ENCODE assay signal across 8 mouse cellular contexts in genomic region chr11:68956697-68957096, GRCm38 (mm10). TPM values are rescaled to one million over a fixed set of nuclear protein-coding genes. Genes with fewer than 3 reads are reported as not detected.
DNase-seq lines count a peak whose midpoint lies in the region; ATAC-seq and TF ChIP-seq lines count a peak whose summit lies in the region.

No protein-coding gene starts in this region.

- H3K9me3 ChIP-seq in ES-E14 (ENCODE audit: control insufficient read depth, insufficient read depth, low read depth, low read length) = no peaks in the 10 kb centered on the region
- H3K9me3 ChIP-seq in embryonic facial prominence, embryonic 11.5 days (replicated peaks; ENCODE audit: control insufficient read depth, low read length) = no peaks in the 10 kb centered on the region
- H3K9me3 ChIP-seq in hindbrain, embryonic 11.5 days (ENCODE audit: control insufficient read depth, low read length) = no peaks in the 10 kb centered on the region
- no peaks in the 10 kb centered on the region for H3K9me3 ChIP-seq in liver, embryonic 12.5 days (replicated peaks)

- no peak for ATAC-seq in embryonic facial prominence, embryonic 11.5 days (replicated peaks; ENCODE audit: insufficient number of reproducible peaks, low FRiP score, low TSS enrichment, low read depth)
- no peak for ATAC-seq in hindbrain, embryonic 11.5 days (ENCODE audit: low FRiP score)
- no peak for ATAC-seq in liver, embryonic 12.5 days
- no peak for ATAC-seq in frontal cortex, adult (ENCODE audit: low TSS enrichment)

- H3K36me3 ChIP-seq in ES-E14 (ENCODE audit: control insufficient read depth, insufficient read depth, low read length, poor library complexity, severe bottlenecking) = no peaks in the 10 kb centered on the region; the same call in 1 of the 2 replicates
- no peaks in the 10 kb centered on the region for H3K36me3 ChIP-seq in embryonic facial prominence, embryonic 11.5 days (replicated peaks; ENCODE audit: control insufficient read depth, insufficient read depth, low read depth, low read length)
- no peaks in the 10 kb centered on the region for H3K36me3 ChIP-seq in hindbrain, embryonic 11.5 days (ENCODE audit: control insufficient read depth, insufficient read depth, low read length)
- no peaks in the 10 kb centered on the region for H3K36me3 ChIP-seq in liver, embryonic 12.5 days

- H3K4me2 ChIP-seq in embryonic facial prominence, embryonic 11.5 days (ENCODE audit: low read depth, low read length) = peak overlapping the region; percentile 10; the same call in 1 of the 2 replicates
- H3K4me2 ChIP-seq in hindbrain, embryonic 11.5 days (replicated peaks; ENCODE audit: low read depth, low read length) = no peak overlapping the region
- H3K4me2 ChIP-seq in liver, embryonic 12.5 days = no peak overlapping the region

- H3K4me3 ChIP-seq in ES-E14 (ENCODE audit: insufficient read depth in 1 of 2, low read depth in 1 of 2, low read length in 2 of 2, poor library complexity in 1 of 2, severe bottlenecking in 1 of 2) = peak overlapping the region; percentile 37 to 61
- no peak overlapping the region for H3K4me3 ChIP-seq in embryonic facial prominence, embryonic 11.5 days (ENCODE audit: low read depth, low read length)
- H3K4me3 ChIP-seq in hindbrain, embryonic 11.5 days (ENCODE audit: low read depth, low read length) = 0 out of 2 replicates have a peak overlapping the region, but pooled peaks have one; percentile 10
- 0 out of 2 replicates have a peak overlapping the region, but pooled peaks have one; percentile 14 for H3K4me3 ChIP-seq in liver, embryonic 12.5 days

- no peak for DNase-seq in ES-E14 (ENCODE audit: low read depth, low spot score)
- DNase-seq in embryonic facial prominence, embryonic 11.5 days (ENCODE audit: low spot score) = peak; percentile 24
- DNase-seq in hindbrain, embryonic 11.5 days (ENCODE audit: low spot score) = no peak
- DNase-seq in frontal cortex, postnatal 14 days (ENCODE audit: low spot score in 2 of 2) = no peak
- no peak for DNase-seq in right cerebral cortex, adult 2 months (ENCODE audit: low spot score in 2 of 2)
- no peak for DNase-seq in urinary bladder, postnatal 14 days (ENCODE audit: low spot score)

- in situ Hi-C loops in ES-E14 (cut with MboI; ENCODE audit: low sequenced_read_pairs in 2 of 2, unreplicated experiment in 2 of 2) = no loop called here

- H3K27me3 ChIP-seq in embryonic facial prominence, embryonic 11.5 days (ENCODE audit: control insufficient read depth, insufficient read depth, low read length) = peaks cover 20% of the 10 kb centered on the region
- H3K27me3 ChIP-seq in hindbrain, embryonic 11.5 days (ENCODE audit: control insufficient read depth, insufficient read depth, low read length) = peaks cover 25% of the 10 kb centered on the region
- peaks cover 71% of the 10 kb centered on the region for H3K27me3 ChIP-seq in liver, embryonic 12.5 days (replicated peaks)

- H3K9ac ChIP-seq in ES-E14 (ENCODE audit: insufficient read depth, low read depth, low read length, poor library complexity, severe bottlenecking) = peak overlapping the region; percentile 41
- H3K9ac ChIP-seq in embryonic facial prominence, embryonic 11.5 days (replicated peaks; ENCODE audit: low read length) = no peak overlapping the region
- no peak overlapping the region for H3K9ac ChIP-seq in hindbrain, embryonic 11.5 days (ENCODE audit: low read depth, low read length)
- H3K9ac ChIP-seq in liver, embryonic 12.5 days = no peak overlapping the region; the same call in 1 of the 2 replicates

- WGBS in embryonic facial prominence, embryonic 11.5 days = 27% methylated on average over 13 of the region's 13 CpGs
- 33% methylated on average over 13 of the region's 13 CpGs for whole genome bisulfite sequencing in hindbrain, embryonic 11.5 days
- WGBS in liver, embryonic 12.5 days (ENCODE audit: insufficient replicate concordance) = 21% methylated on average over 13 of the region's 13 CpGs

- no peak overlapping the region for H3K27ac ChIP-seq in ES-E14 (ENCODE audit: insufficient read depth, low read depth, low read length, poor library complexity, severe bottlenecking)
- H3K27ac ChIP-seq in embryonic facial prominence, embryonic 11.5 days (replicated peaks; ENCODE audit: low read depth, low read length) = no peak overlapping the region
- no peak overlapping the region for H3K27ac ChIP-seq in hindbrain, embryonic 11.5 days (ENCODE audit: low read depth, low read length)
- no peak overlapping the region for H3K27ac ChIP-seq in liver, embryonic 12.5 days

- H3K4me1 ChIP-seq in ES-E14 (ENCODE audit: control insufficient read depth in 2 of 2, insufficient read depth in 2 of 2, low read length in 2 of 2, poor library complexity in 1 of 2) = peaks cover 3 to 17% of the 10 kb centered on the region in 2 experiments; a peak in 3 of 4 replicates
- peaks cover 4% of the 10 kb centered on the region for H3K4me1 ChIP-seq in embryonic facial prominence, embryonic 11.5 days (ENCODE audit: control insufficient read depth, insufficient read depth, low read length)
- H3K4me1 ChIP-seq in hindbrain, embryonic 11.5 days (replicated peaks; ENCODE audit: control insufficient read depth, insufficient read depth, low read length) = 0 out of 2 replicates have a peak, but pooled peaks cover 3% of the 10 kb centered on the region
- peaks cover 18% of the 10 kb centered on the region; the same call in 1 of the 2 replicates for H3K4me1 ChIP-seq in liver, embryonic 12.5 days

TF ChIP-seq in ES-E14, 5 proteins besides CTCF, POLR2A, EP300 and RAD21:
- TF ChIP-seq ZC3H11A (IDR thresholded peaks at IDR 0.05; ENCODE audit: borderline replicate concordance, low read depth, low read length) = no peak
- no peak for TF ChIP-seq MAFK (IDR thresholded peaks at IDR 0.05; ENCODE audit: insufficient read depth, low read depth, low read length)
- TF ChIP-seq HCFC1 (IDR thresholded peaks at IDR 0.05; ENCODE audit: borderline replicate concordance, insufficient read depth, low read length) = no peak
- TF ChIP-seq ZNF384 (IDR thresholded peaks at IDR 0.05; ENCODE audit: low read depth, low read length) = no peak
- no peak for TF ChIP-seq CHD2 (IDR thresholded peaks at IDR 0.05; ENCODE audit: low read depth, low read length)
TF ChIP-seq in ES-E14: peak in this region for 0.

RNA-seq across cellular contexts. Expression of gene Arhgef15, which starts 0.6 kb away (rescaled TPM):
- total RNA-seq in ES-E14 (2012; rRNA removed) = 2.5 and 3.1 TPM in 2 replicates
- polyA plus RNA-seq in embryonic facial prominence, embryonic 11.5 days (2014; fragmentation: Nextera tagmentation; extraction: Ambion mirVana) = 4.4 and 4.5 TPM in 2 replicates
- 4.9 and 5.5 TPM in 2 replicates for polyA plus RNA-seq in hindbrain, embryonic 11.5 days (2014; fragmentation: Nextera tagmentation; extraction: Ambion mirVana)
- 2.9 and 3.0 TPM in 2 replicates for polyA plus RNA-seq in liver, embryonic 12.5 days (2016; fragmentation: Nextera tagmentation; extraction: Ambion mirVana)

RNA-seq across cellular contexts. Expression of gene Slc25a35, which starts 11.2 kb away (rescaled TPM):
- 2.7 and 3.3 TPM in 2 replicates for total RNA-seq in ES-E14 (2012; rRNA removed)
- 2.0 and 2.4 TPM in 2 replicates for polyA plus RNA-seq in embryonic facial prominence, embryonic 11.5 days (2014; fragmentation: Nextera tagmentation; extraction: Ambion mirVana)
- 1.6 and 1.8 TPM in 2 replicates for polyA plus RNA-seq in hindbrain, embryonic 11.5 days (2014; fragmentation: Nextera tagmentation; extraction: Ambion mirVana)
- polyA plus RNA-seq in liver, embryonic 12.5 days (2016; fragmentation: Nextera tagmentation; extraction: Ambion mirVana) = 0.87 and 0.90 TPM in 2 replicates

RNA-seq across cellular contexts. Expression of gene Rangrf, which starts 18.3 kb away (rescaled TPM):
- total RNA-seq in ES-E14 (2012; rRNA removed) = 90.7 and 107 TPM in 2 replicates
- polyA plus RNA-seq in embryonic facial prominence, embryonic 11.5 days (2014; fragmentation: Nextera tagmentation; extraction: Ambion mirVana) = 69.2 and 71.2 TPM in 2 replicates
- polyA plus RNA-seq in hindbrain, embryonic 11.5 days (2014; fragmentation: Nextera tagmentation; extraction: Ambion mirVana) = 56.0 and 59.3 TPM in 2 replicates
- 54.7 and 61.0 TPM in 2 replicates for polyA plus RNA-seq in liver, embryonic 12.5 days (2016; fragmentation: Nextera tagmentation; extraction: Ambion mirVana)

RNA-seq across cellular contexts. Expression of gene Odf4, which starts 29.8 kb away (rescaled TPM):
- total RNA-seq in ES-E14 (2012; rRNA removed) = not detected in 2 replicates
- not detected in 2 replicates for polyA plus RNA-seq in embryonic facial prominence, embryonic 11.5 days (2014; fragmentation: Nextera tagmentation; extraction: Ambion mirVana)
- 0.15 and 0.18 TPM in 2 replicates for polyA plus RNA-seq in hindbrain, embryonic 11.5 days (2014; fragmentation: Nextera tagmentation; extraction: Ambion mirVana)
- polyA plus RNA-seq in liver, embryonic 12.5 days (2016; fragmentation: Nextera tagmentation; extraction: Ambion mirVana) = not detected in 2 replicates

RNA-seq across cellular contexts. Expression of gene Pfas, which starts 51.6 kb away (rescaled TPM):
- 119 and 149 TPM in 2 replicates for total RNA-seq in ES-E14 (2012; rRNA removed)
- polyA plus RNA-seq in embryonic facial prominence, embryonic 11.5 days (2014; fragmentation: Nextera tagmentation; extraction: Ambion mirVana) = 34.4 and 34.8 TPM in 2 replicates
- 31.5 and 31.8 TPM in 2 replicates for polyA plus RNA-seq in hindbrain, embryonic 11.5 days (2014; fragmentation: Nextera tagmentation; extraction: Ambion mirVana)
- 42.2 and 44.4 TPM in 2 replicates for polyA plus RNA-seq in liver, embryonic 12.5 days (2016; fragmentation: Nextera tagmentation; extraction: Ambion mirVana)
